Mouse (Mus musculus) embryonic facial prominence, embryonic 10.5 days (tissue): ENCODE measurements at regions not wholly inside any gene's neighbourhood (a gene's known extent, or its start where the extent isn't known, plus 50 kb on each side); places are given as distances from the start of the nearest gene placed in this dataset.
A peak's percentile ranks its signal among the peaks of the same experiment; 100 is the strongest.

Experiments
- DNase-seq: peaks from one replicate; pipeline ENCODE4 v3.0.0-alpha.2; 2017; ENCODE audit warnings: low spot score
- H3K27ac ChIP-seq: fragments of 300-500 bp; sonication (generic); replicated peaks from 2 replicates; pipeline ENCODE4 v1.5.1; 2016; ENCODE audit warnings: mild to moderate bottlenecking
- H3K27me3 ChIP-seq: fragments of 300-500 bp; sonication (generic); replicated peaks from 2 replicates; pipeline ENCODE4 v1.6.1; 2016; ENCODE audit warnings: low read depth, mild to moderate bottlenecking; ENCODE audit not compliant: poor library complexity, severe bottlenecking
- H3K36me3 ChIP-seq: fragments of 300-500 bp; sonication (generic); replicated peaks from 2 replicates; pipeline ENCODE4 v1.6.1; 2016; ENCODE audit warnings: mild to moderate bottlenecking, moderate library complexity
- H3K4me1 ChIP-seq: fragments of 300-500 bp; sonication (generic); 2 replicates; pipeline ENCODE4 v1.6.1; 2016
- H3K4me3 ChIP-seq: fragments of 300-500 bp; sonication (generic); 2 replicates; pipeline ENCODE4 v1.5.1; 2016; ENCODE audit warnings: mild to moderate bottlenecking, moderate library complexity
- H3K9me3 ChIP-seq: fragments of 300-500 bp; sonication (generic); 2 replicates; pipeline ENCODE4 v1.6.1; 2016; ENCODE audit warnings: mild to moderate bottlenecking
- WGBS: fragments of 180-500 bp; shearing (Covaris S2); methylation state at CpG from one replicate; pipeline ENCODE4 v1.1.7; 2016; 5-methylcytosine and 5-hydroxymethylcytosine counted together

DNA sequence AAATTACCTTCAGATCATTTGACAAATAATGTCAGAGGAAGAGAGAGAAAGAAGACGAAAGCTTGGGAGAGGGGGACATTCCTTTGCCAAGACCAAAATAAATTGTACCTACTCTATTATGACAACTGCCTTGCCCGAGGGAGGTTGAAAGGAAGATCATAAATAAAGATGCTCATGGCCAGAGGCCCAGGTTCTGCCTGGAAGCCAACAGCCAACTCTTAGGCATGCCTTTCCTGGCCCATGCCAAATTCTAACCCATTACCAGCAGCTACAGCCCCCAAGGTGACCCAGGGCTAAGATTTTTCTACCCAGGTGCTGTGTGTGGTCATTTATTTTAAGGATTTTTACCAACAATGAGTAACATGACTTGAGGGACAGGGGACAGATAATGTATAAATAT lies 54.9 kb downstream of the Cbln1 start:
- no peaks in the 10 kb centered on the region for H3K36me3 ChIP-seq
- 83% methylated on average over 2 of the region's 2 CpGs for WGBS

DNA sequence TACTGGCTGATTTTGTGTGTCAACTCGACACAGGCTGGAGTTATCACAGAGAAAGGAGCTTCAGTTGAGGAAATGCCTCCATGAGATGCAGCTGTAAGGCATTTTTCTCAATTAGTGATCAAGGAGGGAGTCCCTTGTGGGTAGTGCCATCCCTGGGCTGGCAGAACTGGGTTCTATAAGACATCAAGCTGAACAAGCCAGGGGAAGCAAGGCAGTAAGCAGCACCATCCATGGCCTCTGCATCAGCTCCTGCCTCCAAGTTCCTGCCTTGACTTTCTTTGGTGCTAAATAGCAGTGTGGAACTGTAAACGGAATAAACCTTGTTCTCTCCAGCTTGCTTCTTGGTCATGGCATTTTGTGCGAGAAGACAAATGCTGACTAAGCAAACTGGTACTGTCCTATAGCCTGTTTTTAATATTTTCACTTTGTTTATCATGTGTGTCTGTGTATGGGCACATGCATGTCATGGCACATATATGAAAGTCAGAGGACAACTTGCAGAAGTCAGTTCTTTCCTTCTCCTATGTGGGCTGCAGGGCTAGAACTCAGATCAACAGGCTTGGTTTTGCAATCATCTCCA lies 57.3 kb downstream of the Cbln1 start:
- WGBS = 85% methylated on average over 3 of the region's 3 CpGs

More for the DNA sequence above, 54.9 kb downstream of the Cbln1 start:
- Histone ChIP-seq H3K27me3 (no peaks in the 10 kb centered on the region), H3K4me1 (peaks cover 3% of the 10 kb centered on the region; the same call in 1 of the 2 replicates), H3K4me3 (no peak overlapping the region), H3K27ac (no peak overlapping the region), H3K9me3 (no peaks in the 10 kb centered on the region)
- DNase-seq = no peak

GRCm38 (mm10) chr8:87389016-87389415 lies 83.4 kb downstream of the Cbln1 start:
- no peaks in the 10 kb centered on the region for H3K27me3 ChIP-seq
- DNase-seq = no peak

More for the DNA sequence above, 57.3 kb downstream of the Cbln1 start:
- no peak for DNase-seq
- Histone ChIP-seq H3K4me1 (no peaks in the 10 kb centered on the region), H3K9me3 (no peaks in the 10 kb centered on the region), H3K27ac (no peak overlapping the region), H3K4me3 (no peak overlapping the region), H3K27me3 (no peaks in the 10 kb centered on the region), H3K36me3 (no peaks in the 10 kb centered on the region)

GRCm38 (mm10) chr8:87383527-87384206 lies 88.7 kb downstream of the Cbln1 start:
- Histone ChIP-seq H3K9me3 (no peaks in the 10 kb centered on the region), H3K36me3 (no peaks in the 10 kb centered on the region), H3K4me1 (no peaks in the 10 kb centered on the region), H3K4me3 (no peak overlapping the region), H3K27ac (no peak overlapping the region), H3K27me3 (no peaks in the 10 kb centered on the region)
- DNase-seq = no peak
- WGBS = 79% methylated on average over 12 of the region's 12 CpGs

More at GRCm38 (mm10) chr8:87389016-87389415, 83.4 kb downstream of the Cbln1 start:
- no peaks in the 10 kb centered on the region for H3K4me1 ChIP-seq
- 66% methylated on average over 2 of the region's 2 CpGs for WGBS
- no peak overlapping the region for H3K4me3 ChIP-seq
- H3K27ac ChIP-seq = no peak overlapping the region
- no peaks in the 10 kb centered on the region for H3K9me3 ChIP-seq
- H3K36me3 ChIP-seq = no peaks in the 10 kb centered on the region

DNA sequence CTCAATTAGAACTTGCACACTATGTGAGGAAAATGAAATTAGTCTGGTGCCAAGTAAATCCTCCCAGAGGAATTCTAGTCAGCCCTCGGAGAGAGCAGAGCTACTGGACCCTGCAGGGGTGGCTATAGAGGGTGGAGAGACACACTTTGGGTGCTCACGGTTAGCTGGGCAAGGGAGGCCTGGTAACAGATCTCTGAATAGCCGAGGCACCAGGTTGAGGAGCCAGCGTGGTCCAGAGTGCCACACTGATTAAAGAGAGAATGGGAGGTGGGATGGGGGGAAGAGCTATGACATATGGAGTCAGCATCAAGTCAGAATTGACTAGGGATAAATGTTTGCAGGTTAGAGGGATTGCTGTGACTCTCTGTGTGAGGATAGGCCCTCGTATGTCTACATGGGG lies 90.1 kb downstream of the Cbln1 start:
- DNase-seq = no peak

DNA sequence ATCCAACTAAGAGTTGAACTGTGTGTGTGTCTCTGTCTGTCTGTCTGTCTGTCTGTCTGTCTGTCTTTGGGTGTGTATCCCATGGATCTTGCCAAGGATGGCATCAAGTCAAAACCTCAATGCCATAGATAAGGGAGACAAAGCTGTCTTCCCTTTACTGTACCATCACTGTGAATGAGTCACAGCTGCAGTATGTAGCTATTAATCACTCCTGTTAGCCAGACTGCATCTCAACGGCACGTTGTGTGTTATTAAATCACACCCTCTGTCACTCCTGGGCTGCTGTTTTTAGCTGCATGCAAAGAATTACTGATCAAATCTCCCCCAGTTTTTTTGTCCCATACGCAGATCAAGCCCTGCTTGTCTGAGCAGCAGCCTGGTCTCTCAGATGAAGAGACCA lies 91.6 kb downstream of the Cbln1 start:
- Histone ChIP-seq H3K27me3 (no peaks in the 10 kb centered on the region), H3K36me3 (no peaks in the 10 kb centered on the region), H3K27ac (no peak overlapping the region), H3K4me1 (no peaks in the 10 kb centered on the region), H3K9me3 (no peaks in the 10 kb centered on the region), H3K4me3 (no peak overlapping the region)
- WGBS = 86% methylated on average over 3 of the region's 3 CpGs
- DNase-seq = no peak

More for the DNA sequence above, 90.1 kb downstream of the Cbln1 start:
- Histone ChIP-seq H3K27me3 (no peaks in the 10 kb centered on the region), H3K27ac (no peak overlapping the region), H3K36me3 (no peaks in the 10 kb centered on the region), H3K9me3 (no peaks in the 10 kb centered on the region), H3K4me1 (no peaks in the 10 kb centered on the region), H3K4me3 (no peak overlapping the region)
- WGBS = 84% methylated on average over 5 of the region's 5 CpGs

GRCm38 (mm10) chr8:87379296-87379695 lies 93.1 kb downstream of the Cbln1 start:
- Histone ChIP-seq H3K4me1 (peaks cover 5% of the 10 kb centered on the region), H3K4me3 (no peak overlapping the region), H3K9me3 (no peaks in the 10 kb centered on the region), H3K36me3 (no peaks in the 10 kb centered on the region), H3K27me3 (no peaks in the 10 kb centered on the region), H3K27ac (no peak overlapping the region)
- DNase-seq = no peak
- 92% methylated on average over 8 of the region's 8 CpGs for WGBS

DNA sequence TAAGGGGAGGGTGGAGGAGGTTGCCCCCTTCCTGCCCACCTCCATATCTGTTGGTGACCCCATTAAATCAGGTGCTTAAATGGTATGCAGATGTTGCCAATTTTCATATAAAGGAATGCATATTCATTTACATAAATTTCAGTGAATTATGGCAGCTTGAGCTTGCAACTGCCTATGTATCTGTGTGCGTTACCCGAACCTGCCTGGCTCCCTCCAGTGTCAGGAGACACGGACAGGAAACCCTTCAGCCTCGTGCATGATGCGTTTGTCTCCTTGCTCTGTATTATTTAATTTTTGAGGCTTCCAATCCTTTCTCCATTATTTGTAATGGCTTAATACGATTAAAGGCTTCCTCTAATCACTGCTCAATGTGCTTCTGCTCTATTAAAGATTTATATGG lies 98.4 kb downstream of the Cbln1 start:
- H3K27ac ChIP-seq = no peak overlapping the region
- peak; percentile 15 for DNase-seq
- H3K4me3 ChIP-seq = no peak overlapping the region
- no peaks in the 10 kb centered on the region for H3K27me3 ChIP-seq
- peaks cover 26% of the 10 kb centered on the region for H3K4me1 ChIP-seq
- H3K9me3 ChIP-seq = no peaks in the 10 kb centered on the region
- 44% methylated on average over 6 of the region's 6 CpGs for WGBS
- no peaks in the 10 kb centered on the region for H3K36me3 ChIP-seq

- peaks cover 26% of the 10 kb centered on the region for H3K4me1 ChIP-seq
- no peak overlapping the region for H3K4me3 ChIP-seq
- H3K36me3 ChIP-seq = no peaks in the 10 kb centered on the region
- whole genome bisulfite sequencing = 23% methylated on average over 6 of the region's 6 CpGs
- H3K27me3 ChIP-seq = no peaks in the 10 kb centered on the region
- DNase-seq = peak; percentile 71
- no peaks in the 10 kb centered on the region for H3K9me3 ChIP-seq
- no peak overlapping the region; the same call in 1 of the 2 replicates for H3K27ac ChIP-seq
These were observed 98.9 kb downstream of the Cbln1 start for GRCm38 (mm10) chr8:87373535-87373934.

GRCm38 (mm10) chr8:87372061-87372460 lies 100.3 kb downstream of the Cbln1 start:
- peaks cover 26% of the 10 kb centered on the region for H3K4me1 ChIP-seq
- no peaks in the 10 kb centered on the region for H3K27me3 ChIP-seq
- no peak overlapping the region for H3K4me3 ChIP-seq
- no peaks in the 10 kb centered on the region for H3K9me3 ChIP-seq
- H3K36me3 ChIP-seq = no peaks in the 10 kb centered on the region
- 0 out of 2 replicates have a peak overlapping the region, but pooled peaks have one; percentile 3 for H3K27ac ChIP-seq
- DNase-seq = no peak

- Histone ChIP-seq H3K27ac (no peak overlapping the region), H3K9me3 (no peaks in the 10 kb centered on the region), H3K36me3 (no peaks in the 10 kb centered on the region), H3K27me3 (no peaks in the 10 kb centered on the region), H3K4me1 (peaks cover 26% of the 10 kb centered on the region), H3K4me3 (no peak overlapping the region)
- 89% methylated on average over 3 of the region's 3 CpGs for WGBS
- no peak for DNase-seq
These were observed 102.2 kb downstream of the Cbln1 start for GRCm38 (mm10) chr8:87370194-87370593.

DNA sequence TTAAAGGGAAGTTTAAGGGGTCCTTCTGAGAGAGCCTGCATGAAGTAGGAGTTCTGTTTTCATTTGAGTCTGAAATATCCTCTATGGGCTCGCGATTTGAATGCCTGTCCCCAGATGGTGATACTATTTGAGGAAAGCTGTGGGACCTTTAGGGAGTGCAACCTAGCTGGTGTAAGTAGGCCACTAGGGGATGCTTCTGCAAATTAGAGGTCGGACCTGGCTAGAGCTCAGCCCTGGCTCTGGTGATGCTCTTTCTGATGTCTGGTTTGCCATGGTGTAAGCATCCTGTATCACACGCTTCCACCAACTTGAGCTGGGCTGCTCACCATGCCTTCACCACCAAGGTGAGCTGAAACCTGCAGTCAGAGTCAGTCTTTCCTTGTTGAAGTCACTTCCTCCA lies 121.9 kb downstream of the Cbln1 start:
- no peak overlapping the region for H3K4me3 ChIP-seq
- H3K27ac ChIP-seq = no peak overlapping the region
- H3K27me3 ChIP-seq = no peaks in the 10 kb centered on the region
- no peaks in the 10 kb centered on the region for H3K9me3 ChIP-seq
- H3K4me1 ChIP-seq = no peaks in the 10 kb centered on the region
- no peaks in the 10 kb centered on the region for H3K36me3 ChIP-seq
- DNase-seq = no peak
- WGBS = 78% methylated on average over 4 of the region's 4 CpGs

GRCm38 (mm10) chr8:87349781-87350181 lies 122.6 kb downstream of the Cbln1 start:
- Histone ChIP-seq H3K9me3 (no peaks in the 10 kb centered on the region), H3K4me1 (no peaks in the 10 kb centered on the region), H3K4me3 (no peak overlapping the region), H3K36me3 (no peaks in the 10 kb centered on the region), H3K27me3 (no peaks in the 10 kb centered on the region), H3K27ac (no peak overlapping the region)
- peak; percentile 44 for DNase-seq
- WGBS = 50% methylated on average over 4 of the region's 4 CpGs
